Mouse (Mus musculus): ENCODE measurements around the gene Gm49387.

The Gm49387 gene

DNA sequence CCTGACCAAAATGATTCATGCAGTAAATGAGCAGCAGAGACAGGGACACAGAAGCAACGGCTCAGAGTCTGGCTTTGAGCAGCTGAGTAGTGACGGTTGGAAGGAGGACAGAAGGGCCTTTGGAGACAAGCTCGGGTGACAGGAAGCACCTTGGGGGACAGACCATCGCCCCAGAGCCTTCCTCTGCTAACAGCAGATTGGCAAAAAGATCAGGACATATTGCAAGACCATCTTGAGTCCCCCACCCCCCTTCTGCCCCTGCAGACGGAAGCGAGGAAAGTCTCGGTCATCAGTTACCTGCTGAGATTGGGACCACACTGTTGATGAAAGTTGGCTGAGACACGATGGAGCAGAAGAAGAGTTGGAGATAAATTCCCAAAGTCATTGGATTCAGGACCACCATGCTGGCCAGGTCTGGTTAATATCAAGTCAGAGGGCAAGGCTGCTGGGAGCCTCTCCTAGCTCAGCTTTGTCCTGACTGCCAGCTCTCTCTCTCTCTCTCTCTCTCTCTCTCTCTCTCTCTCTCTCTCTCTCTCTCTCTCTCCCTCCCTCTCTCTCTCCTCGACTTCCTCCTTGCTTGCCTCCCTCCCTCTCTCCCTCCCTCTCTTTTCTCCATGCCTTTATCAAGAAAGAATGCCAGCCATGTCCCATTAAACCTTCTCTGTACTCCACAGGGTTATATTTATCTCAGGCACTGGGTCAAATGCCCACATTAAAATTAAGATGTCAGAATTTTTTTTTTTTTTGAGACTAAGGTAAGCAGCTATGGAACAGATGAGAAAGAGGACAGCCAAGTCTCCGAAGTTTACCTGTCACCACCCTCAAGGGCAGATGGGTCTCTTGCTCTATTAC lies 63.6 kb downstream of the Gm49387 start:
- DNase-seq (ENCODE audit: low spot score in 2 of 2), result no peak

DNA sequence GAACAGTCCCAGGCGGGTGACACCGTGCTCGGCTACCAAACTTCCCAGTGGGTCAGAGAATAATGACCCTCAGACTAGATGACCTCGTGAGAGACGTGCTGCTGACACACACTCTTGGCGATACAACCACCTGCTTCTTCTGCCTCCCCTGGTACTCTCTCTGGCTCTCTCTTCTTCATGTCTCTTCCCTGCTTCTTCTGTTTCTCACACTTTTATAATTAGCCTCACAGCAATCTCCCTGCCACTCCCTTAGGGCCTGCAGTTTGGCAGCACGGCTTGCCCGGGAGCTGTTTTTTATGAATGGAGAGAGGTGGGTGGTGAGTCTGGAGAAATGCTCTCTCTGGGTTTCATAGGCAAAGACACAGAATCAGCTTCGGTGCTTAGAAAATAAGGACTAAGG lies 64.8 kb downstream of the Gm49387 start:
- DNase-seq (ENCODE audit: low spot score in 2 of 2), result no peak

DNA sequence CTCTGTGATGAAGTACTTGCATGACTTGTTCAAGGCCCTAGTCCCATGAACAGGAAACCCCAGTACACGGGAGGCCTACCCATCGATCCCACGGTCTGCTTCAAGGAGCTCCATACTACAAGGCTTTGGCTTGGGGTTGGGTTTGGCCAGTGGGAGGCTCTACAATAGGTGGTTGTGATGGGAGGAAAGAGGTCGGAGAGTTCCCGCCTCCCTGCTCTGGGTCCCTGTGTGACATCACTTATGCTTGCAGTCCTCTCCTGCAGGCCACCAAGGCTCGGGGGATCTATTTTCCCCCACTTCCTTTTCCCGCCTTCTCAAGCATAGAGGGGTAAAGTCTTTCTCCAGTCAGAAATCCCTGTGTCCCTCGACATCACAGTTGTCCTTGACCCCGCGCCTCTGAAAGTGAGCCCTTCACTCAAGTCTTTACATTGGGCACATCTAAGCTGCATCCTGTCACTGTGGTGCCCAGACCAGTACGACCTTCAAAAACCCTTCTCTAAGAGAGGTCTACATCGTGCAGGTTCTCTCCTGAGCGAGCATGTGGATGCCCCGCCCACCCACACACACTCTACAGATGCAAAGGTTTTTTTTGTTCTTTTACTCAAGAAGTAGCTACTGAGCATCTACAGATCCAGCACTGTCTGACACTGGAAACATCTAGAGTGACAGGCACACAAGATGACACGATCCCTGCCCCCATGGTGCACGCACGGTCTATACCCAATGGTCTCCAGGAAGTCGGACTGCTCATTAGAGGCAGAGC lies 65.6 kb downstream of the Gm49387 start:
- DNase-seq (ENCODE audit: low spot score in 2 of 2), result no peak

DNA sequence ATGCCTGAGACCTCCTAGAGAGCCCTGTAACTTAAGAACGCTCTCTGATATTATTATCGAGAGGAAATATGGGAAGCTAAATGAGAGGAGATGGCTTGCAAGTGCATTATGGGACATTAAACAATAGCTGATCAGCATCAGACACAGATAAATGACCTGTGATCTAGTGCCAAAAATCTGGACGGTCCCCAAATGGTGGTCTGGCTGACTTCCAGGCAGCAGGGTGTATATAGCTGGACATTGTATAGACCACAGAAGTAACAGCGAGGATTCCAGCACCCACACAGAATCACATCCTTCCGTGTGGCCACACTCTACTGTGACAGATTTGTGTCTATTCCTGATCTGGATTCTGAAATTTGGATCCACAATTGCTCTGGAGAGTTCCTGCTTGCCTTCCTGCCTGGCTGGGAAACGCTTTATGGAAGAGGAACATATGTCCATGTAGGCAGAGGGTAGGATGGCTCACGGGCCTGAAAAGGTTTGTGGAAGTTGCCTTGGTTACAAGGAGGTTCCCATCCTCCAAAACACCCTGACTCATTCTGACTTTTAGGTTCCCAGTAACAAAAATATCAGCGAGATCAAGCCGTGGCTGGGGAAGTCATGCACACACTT lies 68.0 kb downstream of the Gm49387 start:
- DNase-seq (ENCODE audit: low spot score in 2 of 2), result no peak

DNA sequence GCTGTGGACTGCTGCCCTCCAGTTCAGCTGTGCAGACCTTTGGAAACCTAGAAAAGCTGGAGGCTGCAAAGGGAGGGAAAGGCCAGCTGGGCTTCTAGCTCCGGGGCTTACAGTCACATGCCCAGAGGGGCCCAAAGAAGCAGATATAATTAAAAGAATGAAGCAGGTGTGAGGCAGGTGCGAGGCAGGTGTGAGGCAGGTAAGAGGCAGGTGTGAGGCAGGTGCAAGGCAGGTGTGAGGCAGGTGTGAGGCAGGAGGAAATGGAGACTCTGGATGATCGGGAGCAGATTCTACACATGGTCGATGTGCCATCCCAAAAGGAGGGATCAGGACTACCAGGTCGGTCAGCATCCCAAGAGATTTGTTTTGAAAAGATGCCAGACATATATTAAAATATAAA lies 69.3 kb downstream of the Gm49387 start:
- no peak for DNase-seq (ENCODE audit: low spot score in 2 of 2)

DNA sequence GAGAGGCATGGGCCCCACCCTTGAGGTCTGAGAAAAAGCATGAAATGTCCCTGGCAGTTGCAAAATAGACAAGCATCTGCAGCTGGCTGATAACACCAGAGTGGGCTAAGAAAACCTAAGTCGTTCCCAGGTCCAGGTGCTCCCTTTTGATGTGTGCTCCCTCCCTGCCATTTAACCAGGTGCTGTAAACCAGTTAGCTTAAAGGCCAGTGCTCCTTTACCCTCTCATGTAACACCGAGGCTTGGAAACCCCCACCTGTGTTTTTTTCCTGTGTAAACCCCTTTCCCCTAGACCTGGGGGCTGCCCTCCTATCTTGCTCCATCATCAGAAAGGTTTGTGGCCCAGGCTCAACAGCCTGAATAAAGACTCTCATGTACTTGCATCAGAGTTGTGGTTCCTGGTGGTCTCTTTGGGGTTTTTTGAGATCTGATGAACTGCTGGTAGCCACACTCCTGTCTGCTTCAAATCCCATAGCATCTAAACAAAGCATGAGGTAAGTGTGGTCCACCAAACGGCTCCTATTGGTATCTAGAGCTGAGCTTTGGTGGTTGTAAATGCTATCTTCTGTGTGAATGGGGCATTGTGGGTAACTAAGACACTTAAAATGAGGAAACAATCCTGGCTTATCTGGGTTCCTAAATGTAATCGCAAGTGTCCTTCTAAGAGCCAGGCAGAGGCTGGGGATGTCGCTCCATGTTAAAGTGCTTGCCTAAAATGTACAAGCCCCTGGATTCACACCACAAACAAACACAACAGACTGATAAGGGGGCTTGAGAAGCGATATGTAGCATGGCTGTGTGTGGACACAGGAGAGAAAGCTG lies 70.3 kb downstream of the Gm49387 start:
- no peak for DNase-seq (ENCODE audit: low spot score in 2 of 2)

DNA sequence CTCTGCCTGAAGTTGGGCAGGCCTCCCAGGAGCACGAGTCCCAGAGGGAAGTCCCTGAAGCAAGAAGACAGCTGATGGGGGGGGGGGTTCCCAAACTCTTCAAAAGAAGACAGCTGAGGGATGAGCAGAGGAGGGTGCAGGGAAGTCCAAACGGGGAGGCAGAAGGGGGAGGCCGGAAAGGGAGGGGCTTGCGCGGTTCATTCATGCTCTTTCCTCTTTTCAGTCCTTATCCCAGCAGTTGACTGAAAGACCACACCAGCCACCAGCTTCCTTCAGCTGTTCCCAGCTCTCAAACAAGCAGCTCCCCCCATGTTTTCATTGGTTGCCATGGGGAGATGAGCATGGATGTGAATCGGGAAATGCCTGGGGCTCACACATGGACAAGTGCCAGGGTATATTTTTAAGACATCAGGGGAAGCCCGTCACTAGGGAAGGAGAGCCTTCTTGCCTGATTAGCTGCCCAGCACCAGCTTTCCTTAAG lies 71.5 kb downstream of the Gm49387 start:
- peak in 1 of 2 experiments; percentile 27 for DNase-seq (ENCODE audit: low spot score in 2 of 2)

DNA sequence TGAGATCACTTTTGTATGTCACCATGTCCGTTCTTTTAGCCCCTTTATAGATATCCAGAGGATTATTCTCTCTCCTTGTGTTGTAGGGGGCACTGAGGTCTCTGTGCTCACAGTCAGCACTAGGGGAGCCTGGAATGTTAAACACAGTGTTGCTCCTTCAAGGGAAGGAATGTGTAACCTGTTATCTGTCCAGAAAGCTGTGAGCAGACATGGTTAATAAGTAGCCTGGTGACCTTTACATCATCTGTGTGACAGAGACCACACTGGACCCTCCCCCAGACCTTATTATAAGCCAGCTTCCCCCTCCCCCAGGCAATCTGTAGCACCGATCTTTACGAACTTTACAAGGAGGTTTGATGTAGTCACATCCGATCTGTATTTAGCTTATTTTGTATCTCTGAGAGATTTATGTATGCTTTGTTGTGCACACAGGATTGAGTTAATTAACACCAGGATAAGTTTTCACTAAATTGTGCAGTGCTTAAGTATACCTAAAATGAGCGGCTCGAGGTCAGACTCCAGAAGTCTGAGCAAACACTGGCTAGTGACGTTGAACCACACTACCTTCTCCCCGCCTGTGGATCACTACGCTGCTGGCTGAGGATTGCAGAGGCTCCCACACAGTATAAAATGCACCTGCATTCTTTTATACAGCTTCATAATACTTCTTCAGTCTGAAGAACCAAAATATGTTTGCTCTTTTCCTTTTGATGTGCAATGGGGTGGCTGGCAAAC lies 75.0 kb downstream of the Gm49387 start:
- DNase-seq (ENCODE audit: low spot score in 2 of 2), result no peak

DNA sequence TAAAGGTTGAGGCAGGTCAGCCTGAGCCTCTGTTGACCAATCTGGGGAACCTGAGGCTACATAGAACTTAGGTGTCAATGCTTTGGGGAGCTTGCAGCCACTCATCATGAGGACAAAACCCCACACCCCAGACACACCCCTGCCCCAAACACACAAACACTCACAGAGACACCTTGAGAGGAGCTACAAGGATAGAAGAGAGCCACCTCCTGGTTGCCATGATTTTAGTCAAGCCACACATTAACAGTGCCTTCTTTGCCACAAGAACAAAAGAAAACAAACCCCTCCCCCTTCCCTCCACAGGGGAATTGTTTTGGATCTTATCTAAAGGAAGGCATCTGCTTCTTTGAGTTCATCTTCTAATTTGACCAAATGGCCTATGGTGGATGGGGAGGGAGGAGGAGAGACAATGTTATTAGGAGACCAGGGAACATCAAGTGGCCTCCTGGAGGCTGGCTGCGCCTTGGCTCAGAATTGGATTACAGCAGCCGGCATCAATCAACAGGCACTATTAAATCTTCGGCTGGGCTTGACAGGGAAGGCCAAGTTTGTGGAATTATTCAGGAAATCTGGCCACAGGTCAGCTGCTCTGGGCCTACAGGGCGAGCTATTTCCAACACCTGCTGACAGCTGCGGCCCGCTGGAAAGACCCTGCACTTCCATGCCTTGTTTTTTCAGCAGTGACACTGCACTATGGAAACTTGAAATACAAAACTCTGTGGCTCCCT lies 76.1 kb downstream of the Gm49387 start:
- DNase-seq (ENCODE audit: low spot score in 2 of 2), result no peak

DNA sequence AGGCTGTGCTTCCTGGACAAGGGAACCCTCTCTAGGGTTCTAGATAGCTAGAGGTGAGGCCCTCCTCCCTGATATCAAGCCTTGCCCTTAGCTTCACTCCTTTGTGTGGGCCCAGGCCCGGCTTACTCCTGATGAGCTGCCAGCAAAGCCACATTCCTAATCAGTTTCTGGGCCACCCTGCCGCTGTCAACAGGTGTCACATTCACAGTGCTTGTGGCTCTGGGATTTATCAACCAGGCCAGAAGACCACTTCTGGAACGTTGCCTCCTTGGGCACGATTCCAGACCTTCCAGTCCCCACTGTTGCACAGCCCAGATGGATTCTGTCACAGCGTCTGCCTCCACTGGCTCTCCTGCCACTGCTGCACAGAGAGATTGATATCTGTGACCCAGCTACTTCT lies 79.8 kb downstream of the Gm49387 start:
- DNase-seq (ENCODE audit: low spot score in 2 of 2), result peak in 1 of 2 experiments; percentile 50

DNA sequence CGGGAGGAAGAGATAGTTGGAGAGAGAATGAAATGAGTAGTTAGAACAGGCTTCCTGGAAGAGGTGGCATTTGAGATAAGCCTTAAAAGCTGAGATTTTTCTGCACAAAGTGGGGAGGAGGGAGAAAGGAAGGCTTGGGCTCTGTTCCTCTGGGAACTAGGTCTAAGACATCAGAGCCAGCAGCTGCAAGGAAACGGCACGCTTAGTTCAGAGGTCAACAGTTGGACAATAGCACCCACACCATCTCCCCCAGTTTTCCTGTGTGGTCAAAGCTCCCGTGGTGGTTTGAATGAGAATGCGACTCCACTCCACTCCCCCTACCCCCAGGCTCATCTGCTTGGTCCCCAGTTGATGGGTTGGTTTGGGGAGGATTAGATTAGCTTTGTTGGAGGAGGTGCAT lies 81.5 kb downstream of the Gm49387 start:
- DNase-seq (ENCODE audit: low spot score in 2 of 2), result no peak

DNA sequence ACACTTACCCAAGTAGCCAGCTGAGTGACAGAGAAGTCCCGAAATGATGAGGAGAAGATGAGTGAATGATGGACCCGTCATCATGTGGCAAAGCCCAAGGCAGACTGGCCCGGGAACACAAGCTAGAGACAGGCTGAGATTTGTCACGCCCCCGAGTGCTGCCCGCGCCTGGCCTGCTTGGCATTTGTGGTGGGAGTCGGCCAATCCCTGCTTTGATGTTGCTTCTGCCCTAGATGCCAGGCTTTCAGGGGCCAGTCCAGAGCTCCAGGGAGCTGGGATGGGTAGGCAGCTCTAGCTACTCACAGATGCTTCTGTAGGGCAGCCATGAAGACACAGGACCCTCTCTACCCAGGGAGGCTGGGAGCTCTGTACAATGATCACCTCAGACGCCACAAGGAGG lies 82.9 kb downstream of the Gm49387 start:
- peak in 1 of 2 experiments; percentile 29 for DNase-seq (ENCODE audit: low spot score in 2 of 2)

DNA sequence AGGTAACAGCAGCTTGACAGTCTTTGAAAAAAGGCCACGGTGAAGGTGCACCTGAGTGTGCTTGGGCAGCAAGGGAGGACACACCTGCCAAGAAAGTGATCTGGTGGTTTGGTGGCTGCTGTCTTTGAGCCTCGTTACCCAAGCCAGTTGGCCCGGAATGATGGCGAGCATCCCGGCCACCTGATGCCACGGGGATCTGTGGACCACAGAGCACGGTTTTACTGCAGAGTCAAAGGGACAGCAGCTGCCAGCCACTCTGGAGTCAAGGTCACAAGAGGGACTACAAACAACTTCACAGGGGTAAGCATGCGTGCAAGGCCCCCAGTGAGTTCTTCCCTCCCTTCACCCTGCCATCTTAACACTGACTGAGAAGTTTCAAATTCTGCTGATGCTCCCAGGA lies 83.4 kb downstream of the Gm49387 start:
- no peak for DNase-seq (ENCODE audit: low spot score in 2 of 2)

DNA sequence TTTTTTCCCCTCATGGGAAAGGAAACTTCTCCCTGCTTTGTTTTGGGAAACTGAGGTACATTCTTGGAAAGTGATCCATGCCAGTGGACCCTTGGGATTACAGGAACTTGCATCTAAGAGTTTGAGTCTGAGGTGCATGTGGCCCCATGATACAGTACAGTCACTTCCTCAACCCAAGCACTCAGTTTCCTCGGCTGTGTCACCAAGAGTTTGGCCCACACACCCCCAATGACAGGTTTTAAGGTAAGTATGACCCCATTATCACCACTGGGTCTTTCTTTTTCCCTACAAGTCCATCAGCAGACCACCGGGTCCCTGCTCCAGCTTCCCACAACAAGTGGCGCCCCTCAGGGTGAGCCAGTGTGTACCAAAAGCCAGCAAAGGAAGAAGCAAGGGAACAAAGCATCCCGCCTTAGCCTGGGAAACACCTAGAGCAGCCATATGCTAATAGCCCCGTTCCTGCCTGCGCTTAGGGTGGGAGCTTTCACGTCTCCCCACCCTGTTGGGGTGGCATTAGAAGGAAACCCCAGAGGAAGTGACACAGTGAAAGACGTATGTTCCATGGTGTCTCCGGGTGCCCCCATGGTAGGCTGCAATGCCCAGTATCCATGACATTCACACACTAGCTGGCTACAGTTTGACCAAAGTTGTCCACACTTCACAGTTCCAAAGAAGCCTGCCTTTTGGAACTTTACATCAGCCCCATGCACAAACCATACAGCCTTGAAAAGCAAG lies 84.0 kb downstream of the Gm49387 start:
- DNase-seq (ENCODE audit: low spot score in 2 of 2), result no peak

DNA sequence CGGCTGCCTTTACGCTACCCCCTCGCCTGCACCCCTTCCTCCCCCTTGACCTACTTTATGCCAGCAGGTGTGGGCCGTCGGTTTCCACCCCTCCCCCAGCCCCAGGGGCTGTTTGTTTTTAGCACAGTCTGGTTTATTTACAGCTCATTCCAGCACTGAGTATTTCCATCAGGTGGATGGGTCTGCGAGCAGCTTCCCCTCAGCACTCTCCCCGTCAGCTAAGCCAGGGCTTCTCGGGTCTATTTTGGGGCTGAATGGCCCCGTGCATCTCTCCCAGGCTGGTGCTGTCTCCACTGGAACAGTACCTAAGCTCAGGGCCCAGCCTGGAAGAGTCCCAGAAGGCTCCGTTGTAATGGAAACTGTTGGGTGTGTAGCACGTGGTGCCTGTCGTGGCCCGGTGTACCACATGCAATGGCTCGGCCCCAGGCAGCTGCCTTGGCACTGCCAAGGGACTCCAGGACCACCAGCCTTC lies 84.7 kb downstream of the Gm49387 start:
- DNase-seq (ENCODE audit: low spot score in 2 of 2), result no peak

DNA sequence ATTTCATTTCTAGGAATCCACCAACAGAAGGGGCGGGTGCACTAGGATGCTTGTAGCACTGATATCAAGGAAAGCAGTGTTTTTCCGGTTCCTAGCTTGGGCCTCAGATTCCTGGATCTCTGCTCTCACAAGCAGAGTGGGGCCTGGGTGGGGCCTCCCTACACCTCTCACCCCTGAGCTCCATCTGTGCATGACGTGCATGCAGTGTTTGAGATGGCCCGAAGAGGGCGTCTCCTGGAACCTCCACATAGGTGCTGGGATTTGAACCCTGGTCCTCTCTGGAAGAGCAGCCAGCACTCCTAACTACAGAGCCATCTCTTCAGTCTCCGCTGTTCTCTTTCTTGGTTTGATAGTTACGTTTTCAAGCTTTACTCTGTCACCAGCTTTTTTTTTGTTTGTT lies 85.7 kb downstream of the Gm49387 start:
- DNase-seq (ENCODE audit: low spot score in 2 of 2), result no peak

DNA sequence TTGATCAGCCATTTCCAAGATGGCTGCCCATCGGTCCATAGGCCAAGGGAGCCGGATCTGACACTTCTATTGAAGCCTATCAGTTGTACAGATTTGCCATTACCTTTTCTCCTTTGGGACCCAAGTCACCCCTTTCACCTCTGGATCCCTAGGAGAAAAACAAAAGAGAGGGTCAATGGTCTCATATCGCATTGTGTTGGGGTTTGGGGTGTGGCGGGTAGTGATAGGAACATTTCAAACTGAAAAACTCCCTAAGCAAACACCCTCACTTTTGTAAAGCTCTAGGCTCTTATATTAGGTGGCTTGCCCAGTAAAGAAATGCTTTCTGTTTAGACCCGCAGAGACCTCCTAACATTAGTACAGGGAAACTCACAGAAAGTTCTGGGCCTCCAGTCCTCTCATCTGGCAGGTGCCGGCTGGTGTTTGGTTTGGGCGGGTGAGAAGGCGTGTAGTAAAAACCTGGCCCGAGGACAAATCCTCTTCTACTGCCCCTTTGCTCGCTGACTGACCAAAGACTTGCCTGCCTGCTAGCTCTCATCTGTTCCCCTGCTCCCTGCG lies 96.7 kb downstream of the Gm49387 start:
- no peak for DNase-seq (ENCODE audit: low spot score in 2 of 2)

DNA sequence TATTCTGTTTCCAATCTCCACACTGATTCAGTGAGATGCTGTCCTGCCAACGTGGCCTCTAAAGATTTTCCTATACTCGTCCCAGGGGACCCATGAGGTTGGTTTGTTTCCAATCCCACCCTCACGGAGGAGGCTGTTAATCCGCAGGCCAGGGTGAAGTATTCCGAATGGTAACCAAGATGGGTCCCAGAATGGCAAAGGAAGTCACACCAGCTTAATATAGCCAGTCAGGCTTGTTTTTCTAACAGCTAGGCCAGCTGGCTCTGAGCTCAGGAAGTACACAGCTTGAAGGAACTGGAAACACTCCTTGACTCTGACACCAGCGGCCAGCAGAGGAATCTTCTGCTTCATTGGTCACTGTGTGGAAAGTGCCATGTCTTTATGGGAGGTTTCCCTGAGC lies 103.4 kb downstream of the Gm49387 start:
- peak in 1 of 2 experiments; percentile 38 for DNase-seq (ENCODE audit: low spot score in 2 of 2)

DNA sequence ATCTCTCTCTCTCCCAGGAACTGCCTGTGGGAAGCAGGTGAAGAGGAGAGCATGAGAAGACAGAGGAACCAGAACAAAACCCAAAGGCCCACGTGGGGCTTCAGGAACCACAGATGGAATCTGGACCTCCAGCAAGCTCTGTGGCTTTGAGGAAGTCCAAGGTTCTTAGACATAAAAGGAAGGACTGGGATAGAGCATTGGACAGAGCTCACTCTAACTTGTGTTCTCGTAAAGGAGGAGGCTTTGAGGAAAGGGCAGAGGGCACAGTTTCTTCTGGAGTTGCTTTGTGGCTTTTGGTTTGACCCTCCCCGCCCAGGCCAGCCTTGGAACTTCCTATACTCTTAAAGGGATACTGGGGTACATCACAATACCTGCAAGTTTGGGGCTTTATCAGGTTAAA lies 108.0 kb downstream of the Gm49387 start:
- no peak for DNase-seq (ENCODE audit: low spot score in 2 of 2)
